Mouse (Mus musculus) E14TG2a.4 (cell line): ENCODE measurements around the gene Tmem184c.
A peak's percentile ranks its signal among the peaks of the same experiment; 100 is the strongest.

Experiments
- H3K27me3 ChIP-seq: 2 replicates; pipeline ENCODE4 v1.6.1; 2014; ENCODE audit warnings: low read length, control low read depth; ENCODE audit not compliant: insufficient read depth
- H3K36me3 ChIP-seq: 2 replicates; pipeline ENCODE4 v1.6.1; 2014; ENCODE audit warnings: low read length, control low read depth; ENCODE audit not compliant: insufficient read depth
- H3K4me1 ChIP-seq: replicated peaks from 2 replicates; pipeline ENCODE4 v1.6.1; 2014; ENCODE audit warnings: low read depth, low read length, control low read depth
- H3K4me3 ChIP-seq: replicated peaks from 2 replicates; pipeline ENCODE4 v1.5.1; 2014; ENCODE audit warnings: mild to moderate bottlenecking, low read length
- H3K9me3 ChIP-seq: 2 replicates; pipeline ENCODE4 v1.6.1; 2014; ENCODE audit warnings: low read length, control low read depth
- CTCF ChIP-seq: conservative IDR thresholded peaks from 2 replicates; pipeline ENCODE4 v1.5.1; 2014; ENCODE audit warnings: low read length
- NANOG ChIP-seq: IDR thresholded peaks from 2 replicates; pipeline ENCODE4 v1.6.1; 2014; ENCODE audit warnings: borderline replicate concordance, low read length, mixed read lengths
- POU5F1 ChIP-seq: IDR thresholded peaks from 2 replicates; pipeline ENCODE4 v1.6.1; 2014; ENCODE audit warnings: low read length, borderline replicate concordance

Gene Tmem184c

DNA sequence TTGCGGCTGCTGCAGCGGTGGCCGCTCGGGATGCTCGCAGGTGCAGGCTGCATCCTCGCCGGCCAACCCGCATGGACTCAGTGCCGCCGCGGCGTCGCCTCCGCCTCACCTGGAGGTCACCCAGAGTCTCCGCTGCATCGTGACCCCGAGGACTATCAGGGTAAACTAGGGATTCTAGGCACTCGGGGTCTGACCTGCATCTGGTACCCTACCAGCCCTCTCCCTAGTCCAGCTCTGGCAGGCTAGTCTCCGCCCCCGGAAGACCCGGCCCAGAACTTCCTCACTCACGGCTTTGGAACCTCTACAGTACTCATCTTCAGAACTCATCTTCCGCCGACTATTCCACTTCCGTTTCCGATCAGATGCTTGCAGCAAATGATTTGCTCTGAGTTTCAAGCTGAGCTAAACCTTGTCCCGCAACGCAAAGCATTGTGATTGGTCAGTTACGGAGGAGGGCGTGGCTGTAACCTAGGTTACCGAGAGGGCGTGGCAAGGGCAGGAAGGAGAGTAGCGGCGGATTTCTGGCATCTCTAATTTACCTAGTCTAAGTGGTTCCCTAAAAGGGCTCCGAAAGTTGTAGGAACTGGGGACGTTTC lies at the start of gene Tmem184c:
Gene Tmem184c, minus strand, starts transcription at position 325 of the 596 bp plus-strand sequence.
- H3K4me1 ChIP-seq, result peaks cover 15% of the 10 kb centered on the region
- TF ChIP-seq POU5F1, result no peak
- TF ChIP-seq NANOG, result no peak
- TF ChIP-seq CTCF, result no peak
- H3K4me3 ChIP-seq, result peak within 1 kb of the TSS; percentile 96
- no peaks in the 10 kb centered on the region for H3K27me3 ChIP-seq
- peaks cover 10% of the 10 kb centered on the region for H3K36me3 ChIP-seq
- no peaks in the 10 kb centered on the region for H3K9me3 ChIP-seq

DNA sequence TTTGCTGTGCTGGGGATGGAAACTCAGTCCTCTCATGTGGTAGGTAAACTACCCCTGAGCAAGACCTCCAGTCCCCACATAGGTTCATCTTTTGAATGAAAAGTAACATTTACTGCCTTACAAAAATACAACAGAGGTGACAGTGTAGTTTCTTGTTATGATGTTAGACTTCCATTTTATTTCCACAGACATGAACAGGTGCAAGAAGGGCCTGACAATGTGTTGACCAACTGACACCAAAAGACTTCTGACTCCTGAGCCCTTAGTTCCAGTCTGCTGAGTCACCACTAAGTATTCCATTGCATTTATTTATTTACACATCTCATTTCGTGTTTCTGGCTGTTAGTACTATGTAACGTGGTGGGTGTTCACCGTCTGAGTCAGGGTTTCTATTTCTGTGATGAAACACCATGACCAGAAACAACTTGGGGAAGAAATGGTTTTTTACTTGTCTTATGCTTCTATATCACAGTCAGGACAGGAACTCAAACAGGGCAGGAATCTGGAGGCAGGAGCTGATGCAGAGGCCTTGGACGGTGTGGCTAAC lies 49.1 kb upstream of the Tmem184c start:
- H3K4me3 ChIP-seq, result no peak overlapping the region
- H3K4me1 ChIP-seq, result no peaks in the 10 kb centered on the region
- H3K27me3 ChIP-seq, result no peaks in the 10 kb centered on the region
- no peaks in the 10 kb centered on the region for H3K36me3 ChIP-seq
- H3K9me3 ChIP-seq, result no peaks in the 10 kb centered on the region
- TF ChIP-seq POU5F1, result no peak
- TF ChIP-seq CTCF, result no peak
- TF ChIP-seq NANOG, result no peak

DNA sequence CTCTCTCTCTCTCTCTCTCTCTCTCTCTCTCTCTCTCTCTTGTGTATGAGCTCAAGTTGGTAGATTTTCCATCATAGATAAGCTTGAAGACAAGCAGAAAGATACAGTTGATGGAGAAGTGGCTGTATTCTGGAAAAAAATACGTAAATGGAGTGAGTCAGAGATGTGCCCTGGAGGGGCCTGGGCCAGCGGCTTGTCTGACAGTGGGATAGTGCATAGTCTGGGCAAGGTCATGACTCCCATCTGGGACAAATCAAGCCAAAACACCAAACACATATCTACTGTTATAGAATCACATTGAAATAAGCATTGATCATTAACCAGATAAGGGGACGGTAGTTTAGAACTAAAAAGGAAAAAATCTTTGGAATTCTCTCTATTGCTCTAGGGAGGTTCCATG lies 47.9 kb upstream of the Tmem184c start:
- Histone ChIP-seq H3K9me3 (no peaks in the 10 kb centered on the region), H3K4me1 (no peaks in the 10 kb centered on the region), H3K4me3 (no peak overlapping the region), H3K36me3 (no peaks in the 10 kb centered on the region), H3K27me3 (no peaks in the 10 kb centered on the region)
- TF ChIP-seq CTCF (no peak), POU5F1 (no peak), NANOG (no peak)

DNA sequence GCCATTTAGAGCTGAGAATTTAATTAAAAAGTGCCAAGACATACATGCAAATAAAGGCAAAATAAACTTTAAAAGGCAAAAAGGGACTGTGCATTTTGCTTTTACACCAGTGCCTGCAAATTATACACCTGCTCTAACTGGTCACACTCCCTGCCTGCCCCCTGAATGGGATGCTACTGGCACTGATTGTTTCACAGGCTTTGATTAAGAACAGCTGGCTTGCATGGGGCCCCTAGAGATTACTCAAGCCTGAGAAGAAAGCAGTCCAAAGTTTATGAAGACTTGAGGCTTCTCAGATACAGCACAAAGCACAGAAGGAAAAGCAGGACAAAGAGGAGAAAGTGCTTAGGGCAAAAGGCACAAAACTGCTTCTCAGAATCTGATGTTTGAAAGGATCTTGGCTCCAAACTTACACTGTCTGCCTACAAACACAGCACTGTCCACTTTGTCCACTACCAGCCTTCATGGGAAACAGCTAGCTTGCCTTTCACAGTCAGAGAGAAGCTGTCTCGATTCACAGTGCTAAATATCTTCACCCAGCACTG lies 40.2 kb upstream of the Tmem184c start:
- H3K27me3 ChIP-seq, result no peaks in the 10 kb centered on the region

DNA sequence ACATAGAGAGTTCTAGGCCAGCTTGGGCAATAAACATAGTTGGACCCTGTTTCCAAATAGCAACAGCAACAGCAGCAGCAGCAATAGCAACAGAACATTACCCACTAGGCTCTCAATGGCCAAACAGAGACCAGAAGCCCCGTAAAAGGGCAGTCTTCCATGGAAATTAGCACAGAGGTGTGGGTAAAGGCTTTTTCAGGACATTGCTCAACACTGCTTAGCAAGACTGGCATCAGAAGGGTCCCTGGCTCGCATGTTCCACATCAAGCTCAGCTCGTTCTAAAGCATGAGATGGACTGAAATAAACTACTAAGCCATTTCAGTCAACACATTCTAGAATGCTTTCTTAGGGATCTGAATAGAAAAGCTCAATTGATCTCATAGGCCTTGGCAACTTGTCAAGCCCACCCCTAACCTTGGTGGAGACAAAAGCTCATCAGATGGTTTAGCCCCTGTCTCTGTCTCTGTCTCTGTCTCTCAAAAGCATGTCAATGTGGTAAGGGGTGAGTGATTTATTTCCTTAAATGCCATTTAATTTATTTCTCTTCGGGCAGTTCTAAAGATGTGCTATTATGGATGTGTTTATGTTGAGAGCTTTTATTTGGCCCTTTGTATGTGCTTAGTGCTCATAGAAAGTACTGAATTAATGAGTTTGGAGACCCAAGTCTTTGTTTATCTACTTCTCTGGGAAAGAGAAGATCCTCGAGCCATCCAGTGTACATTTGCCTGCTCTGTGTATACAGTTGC lies 29.8 kb upstream of the Tmem184c start:
- Histone ChIP-seq H3K9me3 (peaks cover 17% of the 10 kb centered on the region), H3K4me1 (no peaks in the 10 kb centered on the region), H3K4me3 (no peak overlapping the region), H3K36me3 (no peaks in the 10 kb centered on the region), H3K27me3 (no peaks in the 10 kb centered on the region)
- TF ChIP-seq NANOG, result no peak
- TF ChIP-seq CTCF, result no peak
- TF ChIP-seq POU5F1, result no peak

More for the DNA sequence above, 40.2 kb upstream of the Tmem184c start:
- no peak overlapping the region for H3K4me3 ChIP-seq
- no peak for TF ChIP-seq CTCF
- no peak for TF ChIP-seq POU5F1
- TF ChIP-seq NANOG, result no peak
- peaks cover 9% of the 10 kb centered on the region; the same call in 1 of the 2 replicates for H3K9me3 ChIP-seq
- H3K36me3 ChIP-seq, result no peaks in the 10 kb centered on the region
- no peaks in the 10 kb centered on the region for H3K4me1 ChIP-seq

DNA sequence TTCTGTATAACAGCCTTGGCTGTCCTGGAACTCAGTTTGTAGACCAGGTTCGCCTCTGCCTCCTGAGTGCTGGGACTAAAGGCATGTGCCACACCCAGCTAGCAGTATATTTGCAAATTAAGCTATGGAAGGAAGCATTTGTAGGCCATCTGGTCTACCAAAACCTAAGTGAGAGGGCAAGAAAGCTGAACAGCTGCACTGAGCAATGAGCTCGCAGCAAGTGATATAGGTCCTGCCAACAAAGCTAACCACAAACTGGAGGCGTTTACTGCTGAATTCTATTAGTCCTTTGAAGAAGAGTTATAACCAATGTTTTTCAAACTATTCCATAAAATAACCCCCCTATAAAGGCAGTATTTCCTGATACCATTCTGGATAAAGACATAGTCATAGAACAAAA lies 27.1 kb upstream of the Tmem184c start:
- peaks cover 11% of the 10 kb centered on the region; the same call in 1 of the 2 replicates for H3K9me3 ChIP-seq
- no peaks in the 10 kb centered on the region for H3K36me3 ChIP-seq
- H3K4me3 ChIP-seq, result no peak overlapping the region
- H3K4me1 ChIP-seq, result no peaks in the 10 kb centered on the region
- no peaks in the 10 kb centered on the region for H3K27me3 ChIP-seq
- TF ChIP-seq CTCF (no peak), NANOG (no peak), POU5F1 (no peak)

DNA sequence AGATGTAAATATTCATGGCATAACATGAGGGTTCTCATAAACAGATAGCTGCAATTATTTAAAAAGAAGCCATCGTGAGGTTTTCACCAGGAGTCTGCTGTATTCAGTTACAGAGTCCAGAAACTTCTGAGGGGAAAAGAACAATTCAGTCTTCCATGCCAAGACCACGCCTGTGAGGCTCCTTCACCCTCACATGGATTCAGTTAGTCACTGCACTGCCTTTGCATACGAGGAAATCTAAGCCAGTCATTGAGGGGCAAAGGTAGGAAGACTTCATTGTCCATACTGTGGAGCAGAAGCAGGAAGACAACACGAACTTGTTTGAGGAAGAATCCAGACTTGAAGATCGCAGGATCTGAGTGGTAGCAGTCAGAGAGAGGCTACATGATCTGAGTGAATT lies 23.5 kb upstream of the Tmem184c start:
- H3K36me3 ChIP-seq, result no peaks in the 10 kb centered on the region
- no peaks in the 10 kb centered on the region for H3K9me3 ChIP-seq
- TF ChIP-seq POU5F1, result no peak
- TF ChIP-seq NANOG, result no peak
- TF ChIP-seq CTCF, result no peak
- no peaks in the 10 kb centered on the region for H3K27me3 ChIP-seq
- H3K4me1 ChIP-seq, result peaks cover 3% of the 10 kb centered on the region; the same call in 1 of the 2 replicates
- no peak overlapping the region for H3K4me3 ChIP-seq

DNA sequence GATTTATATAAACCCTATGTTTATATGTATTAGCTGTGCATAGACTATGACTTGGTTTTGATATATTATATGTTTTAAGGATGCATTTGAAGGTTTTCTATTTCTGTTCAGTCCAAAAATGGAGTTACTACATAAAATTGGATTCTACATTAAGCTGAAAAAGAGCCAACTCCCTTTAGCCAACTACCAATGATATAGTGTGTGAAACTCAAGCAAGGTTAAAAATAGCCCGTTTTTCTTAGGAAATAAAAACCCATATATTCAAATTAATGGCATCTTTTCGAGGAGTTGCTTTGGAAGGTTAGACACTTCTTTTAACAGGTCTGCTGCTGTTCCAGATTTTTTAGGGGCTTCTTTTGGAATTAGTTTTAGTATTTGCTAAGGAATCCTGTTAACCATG lies 22.7 kb upstream of the Tmem184c start:
- H3K27me3 ChIP-seq, result no peaks in the 10 kb centered on the region
- H3K4me3 ChIP-seq, result no peak overlapping the region
- TF ChIP-seq CTCF, result no peak
- TF ChIP-seq POU5F1, result no peak
- TF ChIP-seq NANOG, result no peak
- H3K9me3 ChIP-seq, result no peaks in the 10 kb centered on the region
- H3K36me3 ChIP-seq, result no peaks in the 10 kb centered on the region
- peaks cover 3% of the 10 kb centered on the region; the same call in 1 of the 2 replicates for H3K4me1 ChIP-seq

DNA sequence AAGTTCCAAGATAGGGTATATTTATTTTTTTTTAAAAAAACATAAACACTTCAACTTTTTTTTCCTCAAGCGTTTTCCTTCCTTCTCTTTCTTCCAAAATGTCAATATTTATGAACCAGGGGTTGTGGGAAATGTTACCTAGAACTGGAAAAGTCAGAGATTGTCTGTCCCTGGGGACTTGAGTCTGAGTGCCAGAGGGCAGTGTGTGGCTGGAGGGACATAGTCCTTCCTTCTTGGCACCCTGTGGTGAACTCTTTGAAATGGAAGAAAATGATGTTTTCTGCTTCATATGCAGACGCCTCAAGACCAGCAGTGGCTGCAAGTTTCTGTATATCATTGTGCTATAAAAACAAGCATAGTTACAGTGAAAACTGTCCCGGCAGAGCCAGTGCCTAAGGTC lies 20.2 kb upstream of the Tmem184c start:
- Histone ChIP-seq H3K36me3 (no peaks in the 10 kb centered on the region), H3K4me3 (no peak overlapping the region), H3K9me3 (no peaks in the 10 kb centered on the region), H3K27me3 (no peaks in the 10 kb centered on the region), H3K4me1 (peaks cover 3% of the 10 kb centered on the region; the same call in 1 of the 2 replicates)
- TF ChIP-seq POU5F1 (no peak), NANOG (no peak), CTCF (no peak)
